ENCODE assay signal across 14 mouse cellular contexts in genomic region chr7:112700082-112700481, GRCm38 (mm10). TPM values are rescaled to one million over a fixed set of nuclear protein-coding genes. Genes with fewer than 3 reads are reported as not detected.
DNase-seq lines count a peak whose midpoint lies in the region; ATAC-seq and TF ChIP-seq lines count a peak whose summit lies in the region.
"Had no signal": no experiment of that assay in that cellular context is flagged by ENCODE, and none has a peak within 500 bp of the region (broad histone marks: within the 10 kb centered on the region; RNA-seq: fewer than 3 reads in every experiment).

No protein-coding gene starts in this region.

- no peak for ATAC-seq in stomach, embryonic 15.5 days (ENCODE audit: insufficient read depth, low FRiP score, low read depth)
- no peak for ATAC-seq in stomach, postnatal 0 days (ENCODE audit: low FRiP score, low TSS enrichment)
- ATAC-seq in kidney, embryonic 15.5 days (replicated peaks; ENCODE audit: low FRiP score), result peak; percentile 45; the same call in 1 of the 2 replicates
- ATAC-seq in midbrain, postnatal 0 days (ENCODE audit: low FRiP score), result peak; percentile 66; the same call in 1 of the 2 replicates

- peaks cover 40% of the 10 kb centered on the region for H3K4me1 ChIP-seq in stomach, embryonic 15.5 days
- peaks cover 11% of the 10 kb centered on the region for H3K4me1 ChIP-seq in stomach, postnatal 0 days (replicated peaks; ENCODE audit: control insufficient read depth, insufficient read depth)
- H3K4me1 ChIP-seq in embryonic facial prominence, embryonic 10.5 days, result peaks cover 71% of the 10 kb centered on the region
- H3K4me1 ChIP-seq in kidney, embryonic 15.5 days, result peaks cover 54% of the 10 kb centered on the region
- H3K4me1 ChIP-seq in midbrain, postnatal 0 days (ENCODE audit: insufficient read depth, low read length), result peaks cover 14% of the 10 kb centered on the region; the same call in 1 of the 2 replicates

- no peaks in the 10 kb centered on the region for H3K9me3 ChIP-seq in stomach, embryonic 15.5 days
- H3K9me3 ChIP-seq in stomach, postnatal 0 days (ENCODE audit: control insufficient read depth, low read length), result no peaks in the 10 kb centered on the region
- no peaks in the 10 kb centered on the region for H3K9me3 ChIP-seq in embryonic facial prominence, embryonic 10.5 days
- H3K9me3 ChIP-seq in kidney, embryonic 15.5 days (replicated peaks), result no peaks in the 10 kb centered on the region
- no peaks in the 10 kb centered on the region for H3K9me3 ChIP-seq in midbrain, postnatal 0 days (ENCODE audit: low read length)
- H3K9me3 ChIP-seq: embryonic facial prominence, embryonic 13.5 days; hindbrain, embryonic 10.5 days had no signal

- H3K27ac ChIP-seq in stomach, embryonic 15.5 days, result 0 out of 2 replicates have a peak overlapping the region, but pooled peaks have one; percentile 7
- H3K27ac ChIP-seq in stomach, postnatal 0 days (replicated peaks), result no peak overlapping the region
- H3K27ac ChIP-seq in embryonic facial prominence, embryonic 10.5 days (replicated peaks), result no peak overlapping the region; the same call in 1 of the 2 replicates
- peak overlapping the region; percentile 66 for H3K27ac ChIP-seq in kidney, embryonic 15.5 days
- H3K27ac ChIP-seq in midbrain, postnatal 0 days (ENCODE audit: low read depth, low read length), result no peak overlapping the region
- H3K27ac ChIP-seq: embryonic facial prominence, embryonic 13.5 days; heart, adult 2 months had no signal

- H3K27me3 ChIP-seq in stomach, embryonic 15.5 days (replicated peaks), result no peaks in the 10 kb centered on the region
- no peaks in the 10 kb centered on the region for H3K27me3 ChIP-seq in stomach, postnatal 0 days (ENCODE audit: control insufficient read depth, insufficient read depth, low read length)
- H3K27me3 ChIP-seq in embryonic facial prominence, embryonic 10.5 days (replicated peaks; ENCODE audit: low read depth, poor library complexity, severe bottlenecking), result no peaks in the 10 kb centered on the region
- no peaks in the 10 kb centered on the region for H3K27me3 ChIP-seq in kidney, embryonic 15.5 days
- no peaks in the 10 kb centered on the region for H3K27me3 ChIP-seq in midbrain, postnatal 0 days (ENCODE audit: insufficient read depth, low read length)
- H3K27me3 ChIP-seq: embryonic facial prominence, embryonic 13.5 days had no signal

- intact Hi-C loops in left cerebral cortex, postnatal 10 days (cut with DNase I), result no loop called here

- no peak overlapping the region for H3K9ac ChIP-seq in stomach, embryonic 15.5 days
- H3K9ac ChIP-seq in stomach, postnatal 0 days (ENCODE audit: low read length), result no peak overlapping the region
- no peak overlapping the region for H3K9ac ChIP-seq in kidney, embryonic 15.5 days
- H3K9ac ChIP-seq in midbrain, postnatal 0 days (replicated peaks; ENCODE audit: low read length, poor library complexity, severe bottlenecking), result no peak overlapping the region
- H3K9ac ChIP-seq: embryonic facial prominence, embryonic 13.5 days had no signal

- H3K36me3 ChIP-seq in stomach, embryonic 15.5 days, result no peaks in the 10 kb centered on the region
- no peaks in the 10 kb centered on the region for H3K36me3 ChIP-seq in stomach, postnatal 0 days (ENCODE audit: control insufficient read depth, insufficient read depth, low read length)
- peaks cover 10% of the 10 kb centered on the region for H3K36me3 ChIP-seq in embryonic facial prominence, embryonic 10.5 days (replicated peaks)
- H3K36me3 ChIP-seq in kidney, embryonic 15.5 days, result 0 out of 2 replicates have a peak, but pooled peaks cover 6% of the 10 kb centered on the region
- no peaks in the 10 kb centered on the region for H3K36me3 ChIP-seq in midbrain, postnatal 0 days (ENCODE audit: insufficient read depth, low read length)
- H3K36me3 ChIP-seq: embryonic facial prominence, embryonic 13.5 days; G1E had no signal

- TF ChIP-seq CTCF in stomach, postnatal 0 days (IDR thresholded peaks at IDR 0.05; ENCODE audit: low read depth), result no peak
- no peak for TF ChIP-seq CTCF in midbrain, postnatal 0 days (IDR thresholded peaks at IDR 0.05)

- no peak for DNase-seq in stomach, postnatal 0 days (ENCODE audit: low spot score)
- peak; percentile 55 for DNase-seq in embryonic facial prominence, embryonic 10.5 days (ENCODE audit: low spot score)
- DNase-seq in midbrain, postnatal 0 days (ENCODE audit: low spot score), result no peak
- no peak for DNase-seq in layer of hippocampus, adult 8-10 months (ENCODE audit: low spot score in 2 of 2)
- DNase-seq in cerebellum, postnatal 14 days, result no peak
- DNase-seq in left cerebral cortex, postnatal 10 days (ENCODE audit: extremely low spot score in 1 of 2, low spot score in 2 of 2), result no peak
- DNase-seq: adrenal gland, adult 2 months; cerebellum, adult 2 months; heart, adult 2 months had no signal

- H3K4me2 ChIP-seq in stomach, embryonic 15.5 days, result no peak overlapping the region
- H3K4me2 ChIP-seq in stomach, postnatal 0 days (replicated peaks; ENCODE audit: low read depth), result no peak overlapping the region
- no peak overlapping the region for H3K4me2 ChIP-seq in kidney, embryonic 15.5 days
- H3K4me2 ChIP-seq in midbrain, postnatal 0 days (ENCODE audit: low read depth, low read length, poor library complexity, severe bottlenecking), result no peak overlapping the region
- H3K4me2 ChIP-seq: embryonic facial prominence, embryonic 13.5 days had no signal

- WGBS in stomach, embryonic 15.5 days, result 49% methylated on average over 5 of the region's 5 CpGs
- 45% methylated on average over 5 of the region's 5 CpGs for WGBS in stomach, postnatal 0 days
- 42% methylated on average over 5 of the region's 5 CpGs for WGBS in embryonic facial prominence, embryonic 10.5 days
- WGBS in kidney, embryonic 15.5 days, result 40% methylated on average over 5 of the region's 5 CpGs
- 43% methylated on average over 5 of the region's 5 CpGs for WGBS in midbrain, postnatal 0 days

- TF ChIP-seq EP300 in stomach, postnatal 0 days (optimal IDR thresholded peaks at IDR 0.05), result no peak

- no peak overlapping the region for H3K4me3 ChIP-seq in stomach, embryonic 15.5 days (replicated peaks)
- H3K4me3 ChIP-seq in stomach, postnatal 0 days (ENCODE audit: low read depth, low read length), result no peak overlapping the region
- no peak overlapping the region for H3K4me3 ChIP-seq in embryonic facial prominence, embryonic 10.5 days
- no peak overlapping the region for H3K4me3 ChIP-seq in kidney, embryonic 15.5 days (replicated peaks)
- H3K4me3 ChIP-seq in midbrain, postnatal 0 days (ENCODE audit: low read depth, low read length), result no peak overlapping the region
- H3K4me3 ChIP-seq: embryonic facial prominence, embryonic 13.5 days; heart, adult 2 months; hindbrain, embryonic 10.5 days had no signal

RNA-seq across cellular contexts. Expression of gene Tead1, which starts 21.0 kb away (rescaled TPM):
- 25.7 and 30.2 TPM in 2 replicates for polyA plus RNA-seq in stomach, embryonic 15.5 days (2015; fragmentation: Nextera tagmentation; extraction: Ambion mirVana)
- polyA plus RNA-seq in stomach, postnatal 0 days (2015; fragmentation: Nextera tagmentation; extraction: Ambion mirVana), result 13.5 and 13.9 TPM in 2 replicates
- 20.2 and 23.5 TPM in 2 replicates for polyA plus RNA-seq in embryonic facial prominence, embryonic 10.5 days (2016; fragmentation: Nextera tagmentation; extraction: Ambion mirVana)
- 27.6 and 30.4 TPM in 2 replicates for polyA plus RNA-seq in kidney, embryonic 15.5 days (2015; fragmentation: Nextera tagmentation; extraction: Ambion mirVana)
- total RNA-seq in midbrain, postnatal 0 days (2014; rRNA removed), result 16.6 and 18.6 TPM in 2 replicates
- polyA plus RNA-seq in midbrain, postnatal 0 days (2015; fragmentation: Nextera tagmentation; extraction: Ambion mirVana), result 4.6 and 8.0 TPM in 2 replicates
- total RNA-seq in layer of hippocampus, adult 8-10 months (2022), result 10 to 100 TPM; 19.8 to 37.6 (median 27.3) TPM
- total RNA-seq in left cerebral cortex, postnatal 10 days (2021), result 10 to 100 TPM; 14.8 to 15.3 TPM
- polyA plus RNA-seq: G1E had no signal

Comparison
In these comparisons a context has a peak if more than half of its experiments do, and no peak if none do; other contexts are left out.
1. H3K27ac ChIP-seq: peak in stomach, embryonic 15.5 days (single experiment) and kidney, embryonic 15.5 days (single experiment); none in stomach, postnatal 0 days (single experiment), embryonic facial prominence, embryonic 10.5 days (single experiment) and midbrain, postnatal 0 days (single experiment).
2. ATAC-seq: peak in kidney, embryonic 15.5 days (single experiment) and midbrain, postnatal 0 days (single experiment); none in stomach, embryonic 15.5 days (single experiment) and stomach, postnatal 0 days (single experiment).